Mouse (Mus musculus): ENCODE results near the gene Crebbp. TPM values are rescaled to one million over a fixed set of nuclear protein-coding genes. Genes with fewer than 3 reads are reported as not detected.
A peak's percentile ranks its signal among the peaks of the same experiment; 100 is the strongest.
"Not testable (repeated sequence)": the region's sequence is repeated elsewhere in the genome, so short reads cannot be mapped to it uniquely, and the experiment has no call there.

Crebbp gene
- total RNA-seq, 2 experiments from 2014 or later = 10.2 to 39.7 TPM

DNA sequence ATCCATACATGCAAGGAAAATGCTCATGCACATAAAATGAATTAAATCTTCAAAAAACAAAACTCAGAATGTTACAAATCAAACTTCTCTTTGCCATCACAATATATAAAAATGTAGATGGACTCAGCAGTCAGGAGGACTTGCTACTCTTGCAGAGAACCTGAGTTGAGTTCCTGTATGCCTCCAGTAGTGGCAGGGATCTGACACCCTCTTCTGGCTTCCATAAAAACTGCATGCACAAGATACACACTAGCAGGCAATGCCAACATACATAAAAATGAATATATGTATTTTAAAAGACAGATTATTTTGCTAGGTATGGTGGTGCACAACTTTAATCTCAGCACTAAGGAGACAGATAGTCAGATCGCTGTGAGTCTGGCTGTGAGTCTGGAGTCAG lies 45.3 kb downstream of the Crebbp start:
- ATAC-seq (replicated peaks; ENCODE audit: low FRiP score, low TSS enrichment, poor library complexity, severe bottlenecking) = peak; percentile 64; the same call in 1 of the 2 replicates

DNA sequence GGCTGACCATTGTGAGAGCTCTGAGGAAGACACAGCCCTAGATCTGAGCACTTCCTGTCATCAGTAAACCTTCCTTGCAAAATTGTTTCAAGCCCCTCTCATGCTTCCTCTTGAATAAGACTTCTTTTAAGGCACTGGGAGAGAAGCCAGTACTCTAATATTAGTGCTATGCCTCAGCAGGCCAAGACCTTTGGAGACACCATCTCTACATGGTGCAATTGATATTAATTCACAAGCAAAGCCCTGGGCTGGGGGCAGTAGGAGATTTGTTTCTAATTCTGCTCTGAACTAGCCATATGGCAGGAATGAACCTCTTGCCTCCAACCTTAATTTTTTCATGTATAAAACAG lies 52.9 kb downstream of the Crebbp start:
- no peak for ATAC-seq (replicated peaks; ENCODE audit: low FRiP score, low TSS enrichment, poor library complexity, severe bottlenecking)

DNA sequence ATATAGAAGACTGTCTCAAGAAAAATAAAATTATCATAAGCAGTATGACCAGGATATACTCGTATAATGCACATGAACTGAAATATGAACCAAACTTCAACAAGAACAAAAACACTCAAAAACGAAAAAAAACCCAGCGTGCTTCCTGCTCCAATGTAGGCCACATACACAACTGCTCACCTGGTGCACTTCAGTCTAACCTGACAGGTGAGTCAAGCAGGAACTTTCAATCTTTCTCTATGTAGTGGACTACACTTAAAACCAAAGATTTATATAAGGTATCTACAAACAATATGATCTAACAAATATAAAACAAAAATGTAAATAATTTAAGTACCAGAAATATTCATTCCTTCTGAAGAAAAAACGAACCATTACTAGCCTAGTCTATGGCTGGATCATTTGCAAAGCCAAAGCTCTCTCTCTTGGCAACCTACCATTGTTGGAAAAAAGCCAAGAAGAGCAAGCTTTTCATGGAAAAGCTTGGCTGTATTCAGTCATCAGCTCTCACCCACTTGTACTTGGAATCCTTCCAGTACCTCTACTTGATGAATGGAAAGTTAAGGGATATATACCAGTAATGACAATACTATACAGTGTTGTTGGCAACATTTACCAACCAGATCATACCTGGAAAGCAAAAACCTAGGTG lies 53.4 kb downstream of the Crebbp start:
- ATAC-seq (replicated peaks; ENCODE audit: low FRiP score, low TSS enrichment, poor library complexity, severe bottlenecking) = no peak

DNA sequence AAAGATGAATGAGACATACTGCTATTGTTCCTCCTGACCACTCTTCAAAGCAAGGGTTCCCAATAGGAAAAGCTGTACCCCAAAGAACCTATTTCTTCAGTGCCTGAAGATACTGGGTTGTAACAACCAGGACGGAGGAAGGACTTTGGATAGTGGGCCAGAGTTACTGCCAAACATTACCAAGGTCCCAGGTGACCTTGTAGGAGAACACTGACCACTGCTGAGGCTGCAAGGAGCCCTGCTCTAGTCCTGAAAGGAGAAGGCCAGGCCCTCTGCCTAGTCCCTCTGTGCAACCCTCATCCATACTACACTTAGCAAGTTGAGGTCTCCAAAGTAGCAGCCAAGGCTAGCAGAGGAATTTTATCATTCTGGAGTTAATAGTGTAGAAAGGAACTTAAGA lies 60.7 kb downstream of the Crebbp start:
- no peak for ATAC-seq (replicated peaks; ENCODE audit: low FRiP score, low TSS enrichment, poor library complexity, severe bottlenecking)

DNA sequence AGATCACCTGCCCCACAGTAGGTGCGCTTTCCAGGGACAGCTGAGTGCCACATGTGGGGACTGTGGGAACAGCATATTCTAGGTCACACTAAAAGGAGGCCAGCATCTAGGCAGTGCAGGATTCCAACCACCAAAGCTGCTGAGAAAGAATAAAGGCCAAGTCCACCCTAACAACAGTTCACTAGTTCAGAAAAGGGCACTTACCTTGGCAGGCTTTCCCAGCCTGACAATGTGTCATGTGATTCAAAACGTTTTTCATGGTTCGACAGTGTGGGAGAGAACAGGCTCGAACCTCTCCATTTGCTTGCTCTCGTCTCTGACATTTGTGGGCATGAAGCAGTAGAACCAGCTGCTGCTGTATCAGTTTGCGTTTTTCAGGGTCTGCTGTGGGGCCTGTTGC lies 75.3 kb downstream of the Crebbp start:
- ATAC-seq (replicated peaks; ENCODE audit: low FRiP score, low TSS enrichment, poor library complexity, severe bottlenecking) = no peak

DNA sequence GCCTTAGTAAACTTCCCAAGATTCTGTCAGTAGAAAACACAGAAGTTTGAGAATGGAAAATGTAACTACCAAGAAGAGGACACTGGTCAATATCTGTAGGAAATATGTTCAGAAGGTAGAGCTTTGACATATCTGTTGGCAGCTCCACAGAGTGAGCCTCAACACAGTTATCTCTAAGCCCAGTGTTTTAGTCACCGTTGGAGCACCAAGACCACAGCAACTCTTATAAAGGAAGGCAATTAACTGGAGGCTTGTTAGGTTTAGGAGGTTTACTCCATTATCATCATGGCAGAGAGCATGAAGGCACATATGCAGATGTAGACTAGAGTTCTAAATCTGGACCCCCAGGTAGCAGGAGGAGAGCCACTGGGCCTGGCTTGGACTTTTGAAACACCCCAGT lies 80.0 kb downstream of the Crebbp start:
- ATAC-seq (replicated peaks; ENCODE audit: low FRiP score, low TSS enrichment, poor library complexity, severe bottlenecking) = peak; percentile 71

DNA sequence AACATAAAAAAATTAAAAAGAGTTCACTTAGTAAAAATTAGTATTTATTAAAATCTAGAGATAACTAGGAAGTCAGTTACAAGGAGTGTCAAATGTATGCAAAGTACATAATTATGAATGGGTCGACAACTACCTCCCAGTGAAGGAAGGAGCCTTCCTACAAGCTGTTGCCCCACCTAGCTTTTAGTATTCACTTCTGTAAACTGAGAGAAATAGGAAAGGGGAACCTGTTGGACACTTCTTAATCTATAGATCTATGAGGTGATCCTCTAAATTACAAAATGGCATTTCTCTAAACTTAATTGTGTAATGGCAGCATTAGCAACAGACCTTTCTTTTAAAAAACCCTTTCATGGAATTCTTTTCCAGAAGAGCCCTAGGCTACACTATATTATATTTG lies 84.9 kb downstream of the Crebbp start:
- ATAC-seq (replicated peaks; ENCODE audit: low FRiP score, low TSS enrichment, poor library complexity, severe bottlenecking) = no peak

DNA sequence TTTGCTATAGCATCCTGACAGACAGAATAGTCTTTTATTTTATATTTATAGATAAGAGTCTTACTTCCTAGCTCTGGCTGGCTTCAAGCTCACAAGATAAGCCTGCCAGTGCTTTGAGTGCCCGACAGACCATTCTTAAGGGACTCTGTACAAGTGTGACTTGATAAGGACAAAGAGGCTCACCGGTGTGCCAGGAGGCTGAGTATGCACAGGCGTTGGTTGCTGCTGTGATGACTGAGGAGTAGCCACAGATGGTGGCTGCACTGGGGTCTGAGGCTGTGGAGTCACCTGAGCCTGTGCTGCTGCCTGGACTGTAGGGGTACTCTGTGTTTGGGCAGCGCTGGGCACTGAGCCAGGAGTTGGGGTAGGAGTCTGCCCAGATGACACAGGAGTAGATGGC lies 96.7 kb downstream of the Crebbp start:
- peak; percentile 100 for ATAC-seq (replicated peaks; ENCODE audit: low FRiP score, low TSS enrichment, poor library complexity, severe bottlenecking)

DNA sequence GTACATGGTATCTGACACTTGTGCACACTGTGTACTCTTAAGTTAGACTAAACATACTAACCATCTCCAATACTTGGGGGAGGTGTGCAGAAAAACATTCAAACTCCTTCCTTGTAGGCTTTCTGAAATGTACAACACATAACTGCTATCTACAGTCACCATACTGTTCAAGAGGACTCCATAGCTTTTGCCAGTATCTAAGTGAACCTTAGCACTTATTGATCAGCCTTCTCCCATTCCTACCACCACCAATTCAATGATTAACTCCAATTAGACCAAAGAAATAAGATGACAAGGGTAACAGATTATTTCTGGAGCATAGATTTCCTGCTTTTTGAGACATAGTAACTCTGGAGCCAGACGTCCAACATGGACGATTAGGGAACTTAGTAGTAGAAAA lies 113.4 kb downstream of the Crebbp start:
- no peak for ATAC-seq (replicated peaks; ENCODE audit: low FRiP score, low TSS enrichment, poor library complexity, severe bottlenecking)

DNA sequence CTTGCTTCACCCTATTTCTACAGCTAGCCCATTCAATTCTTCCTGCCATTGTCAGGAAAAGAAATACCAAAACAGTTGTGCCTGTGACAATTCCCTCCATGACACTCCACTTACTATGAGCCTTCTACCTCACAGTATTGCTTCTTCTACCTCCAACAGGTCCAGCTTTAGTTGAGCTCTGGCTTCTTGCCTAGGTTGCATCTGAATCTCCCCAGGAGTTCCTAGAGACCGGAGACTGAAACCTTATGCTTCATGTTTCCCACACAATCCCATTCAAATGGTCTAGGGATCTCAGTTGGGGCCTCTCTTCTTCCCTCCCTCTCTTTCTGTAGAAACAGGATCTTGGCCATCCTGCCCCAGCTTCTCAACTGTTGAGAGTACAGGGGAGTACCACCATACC lies 116.3 kb downstream of the Crebbp start:
- no peak for ATAC-seq (replicated peaks; ENCODE audit: low FRiP score, low TSS enrichment, poor library complexity, severe bottlenecking)

DNA sequence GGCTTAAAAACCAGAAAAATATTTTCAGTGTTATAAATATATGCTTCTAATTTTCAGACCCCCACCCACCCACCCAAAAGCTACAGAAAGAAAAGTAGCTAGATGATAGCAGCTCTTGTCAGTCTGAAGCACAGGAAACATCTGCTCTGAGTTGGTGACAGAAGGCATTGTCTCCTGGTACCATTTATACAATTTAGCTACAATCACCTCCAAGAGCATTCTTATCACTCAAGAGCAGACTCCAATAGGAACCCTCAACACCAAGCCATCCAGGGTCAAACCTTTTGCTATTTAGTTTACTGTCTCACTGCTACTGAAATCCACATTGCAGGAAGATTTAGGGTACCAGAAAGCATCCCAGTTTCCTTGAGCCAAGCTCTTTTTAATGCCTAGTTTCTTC lies 116.9 kb downstream of the Crebbp start:
- ATAC-seq (replicated peaks; ENCODE audit: low FRiP score, low TSS enrichment, poor library complexity, severe bottlenecking) = peak; percentile 91

DNA sequence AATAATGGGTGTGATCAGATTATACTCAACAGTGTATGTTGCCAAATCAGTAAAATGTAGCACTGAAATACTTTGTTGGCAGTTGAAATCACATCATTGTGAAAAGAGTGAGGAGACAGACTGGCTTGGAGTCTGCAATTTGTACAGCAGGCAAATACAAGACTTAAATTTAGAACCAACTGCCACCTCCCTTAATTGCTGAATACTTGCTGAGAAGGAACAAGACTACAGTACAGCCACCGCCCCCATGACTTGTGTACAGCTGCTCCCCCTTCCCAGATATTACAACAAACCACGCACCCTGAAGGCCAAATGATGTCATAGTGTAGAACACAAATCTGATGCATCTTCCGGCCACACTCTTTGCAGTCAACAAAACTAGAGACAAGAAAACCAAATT lies 117.7 kb downstream of the Crebbp start:
- no peak for ATAC-seq (replicated peaks; ENCODE audit: low FRiP score, low TSS enrichment, poor library complexity, severe bottlenecking)

DNA sequence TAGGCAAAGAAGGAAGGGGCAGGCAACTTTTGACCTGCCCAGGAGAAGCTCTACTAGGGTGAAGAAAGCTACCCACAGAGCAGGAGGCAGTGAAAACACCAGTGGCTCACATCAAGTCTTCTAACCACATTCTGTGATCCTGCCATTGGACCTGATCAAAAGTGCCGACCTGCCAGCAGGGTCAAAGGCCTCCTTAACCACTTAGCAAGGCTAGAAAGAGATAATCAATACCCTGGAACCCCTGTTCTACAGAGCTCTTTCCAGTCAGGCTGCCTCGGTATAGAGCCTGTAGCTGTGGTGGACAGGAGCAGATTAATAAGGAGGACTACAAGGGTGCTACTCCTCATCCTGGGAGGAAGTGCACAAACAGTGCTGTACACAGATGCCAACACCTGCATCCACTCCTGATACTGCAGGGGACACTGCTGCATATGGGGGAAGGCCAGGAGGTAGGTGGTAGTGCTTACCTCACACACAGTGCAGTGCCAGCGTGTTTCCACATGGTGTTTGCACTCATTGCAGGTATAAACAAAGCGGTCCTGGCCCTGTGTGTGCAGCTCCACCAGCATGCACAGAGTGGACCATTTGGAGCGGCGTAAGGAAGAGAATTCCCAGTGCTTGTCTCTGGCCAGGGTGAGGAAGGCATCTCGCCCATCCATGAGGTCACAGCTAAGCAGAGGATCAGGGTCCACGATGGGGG lies 126.4 kb downstream of the Crebbp start:
- no peak for ATAC-seq (replicated peaks; ENCODE audit: low FRiP score, low TSS enrichment, poor library complexity, severe bottlenecking)

DNA sequence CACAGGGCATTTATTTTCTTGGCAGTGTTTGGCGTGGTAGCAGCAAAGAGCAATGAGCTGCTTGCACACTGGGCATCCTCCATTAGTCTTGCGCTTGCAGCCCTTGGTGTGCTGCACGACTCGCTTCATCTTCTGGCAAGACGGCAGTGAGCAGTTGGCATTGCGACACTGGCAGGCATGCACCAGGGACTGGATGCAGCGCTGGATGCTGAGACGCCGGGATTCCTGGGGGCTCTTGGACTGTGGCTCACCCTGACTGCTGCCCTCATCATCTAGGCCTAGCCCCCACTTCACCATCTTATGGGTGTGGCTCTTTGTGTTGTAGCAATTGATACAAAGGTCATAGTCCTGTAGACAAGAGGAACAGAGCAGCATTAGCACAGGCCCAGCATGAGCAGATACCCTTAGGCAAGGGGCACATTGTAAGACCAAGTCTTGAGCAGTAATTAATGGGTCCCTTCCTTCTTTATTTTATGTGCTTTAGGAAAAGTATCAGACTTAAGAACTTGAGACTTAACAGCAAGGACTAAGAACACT lies 127.9 kb downstream of the Crebbp start:
- ATAC-seq (replicated peaks; ENCODE audit: low FRiP score, low TSS enrichment, poor library complexity, severe bottlenecking) = no peak

DNA sequence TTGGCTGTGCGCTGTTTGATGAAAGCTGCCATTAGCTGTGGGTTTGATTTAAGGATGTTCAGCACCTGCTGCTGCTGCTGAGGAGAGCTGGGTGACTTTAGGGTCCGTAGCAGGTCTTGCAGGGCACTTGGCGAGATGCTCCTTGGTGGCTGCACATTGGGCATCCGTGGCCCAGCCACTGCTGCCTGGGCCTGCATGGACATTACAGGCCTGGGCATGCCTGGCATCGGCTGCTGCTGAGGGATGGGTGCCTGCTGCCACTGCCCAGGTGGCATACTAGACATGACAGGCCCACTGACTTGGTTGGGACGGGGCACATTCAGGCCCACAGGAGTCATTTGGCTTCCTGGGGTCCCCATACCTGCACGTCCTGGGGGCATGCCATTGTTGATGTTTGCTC lies 128.7 kb downstream of the Crebbp start:
- ATAC-seq (replicated peaks; ENCODE audit: low FRiP score, low TSS enrichment, poor library complexity, severe bottlenecking) = no peak

DNA sequence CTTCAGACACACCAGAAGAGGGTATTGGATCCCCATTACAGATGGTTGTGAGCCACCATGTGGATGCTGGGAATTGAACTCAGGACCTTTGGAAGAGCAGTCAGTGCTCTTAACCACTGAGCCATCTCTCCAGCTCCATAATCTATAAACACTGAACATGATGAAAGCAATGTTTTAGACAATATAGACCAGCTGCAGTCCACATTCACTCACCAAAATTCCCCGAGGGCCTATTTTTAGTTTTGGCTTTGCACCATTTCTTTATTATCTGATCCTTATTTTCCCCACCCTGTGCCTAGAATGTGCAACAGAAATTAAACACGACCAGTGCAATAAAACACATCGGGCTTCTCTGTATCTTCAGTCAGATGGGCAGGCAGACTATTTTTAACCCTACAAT lies 133.4 kb downstream of the Crebbp start:
- ATAC-seq (replicated peaks; ENCODE audit: low FRiP score, low TSS enrichment, poor library complexity, severe bottlenecking) = not testable (repeated sequence)

DNA sequence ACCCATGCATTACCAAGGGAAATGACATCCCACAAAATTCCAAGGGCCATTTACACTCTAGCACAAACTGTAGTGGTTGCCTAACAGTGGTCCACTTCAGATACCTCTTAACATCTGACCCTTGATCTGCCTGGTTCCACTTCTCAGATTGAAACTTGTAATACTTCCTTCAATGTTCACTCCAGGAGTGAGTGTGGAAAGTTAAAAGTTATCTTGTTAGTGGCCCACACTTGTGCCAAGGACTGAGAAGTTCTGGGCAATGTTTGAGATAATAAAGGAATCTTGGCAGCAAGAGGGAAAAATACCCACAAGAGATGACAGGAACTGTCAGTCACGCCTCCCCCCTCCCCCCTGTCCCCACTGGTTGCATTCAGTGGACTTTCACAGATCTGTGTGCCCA lies 134.1 kb downstream of the Crebbp start:
- no peak for ATAC-seq (replicated peaks; ENCODE audit: low FRiP score, low TSS enrichment, poor library complexity, severe bottlenecking)

DNA sequence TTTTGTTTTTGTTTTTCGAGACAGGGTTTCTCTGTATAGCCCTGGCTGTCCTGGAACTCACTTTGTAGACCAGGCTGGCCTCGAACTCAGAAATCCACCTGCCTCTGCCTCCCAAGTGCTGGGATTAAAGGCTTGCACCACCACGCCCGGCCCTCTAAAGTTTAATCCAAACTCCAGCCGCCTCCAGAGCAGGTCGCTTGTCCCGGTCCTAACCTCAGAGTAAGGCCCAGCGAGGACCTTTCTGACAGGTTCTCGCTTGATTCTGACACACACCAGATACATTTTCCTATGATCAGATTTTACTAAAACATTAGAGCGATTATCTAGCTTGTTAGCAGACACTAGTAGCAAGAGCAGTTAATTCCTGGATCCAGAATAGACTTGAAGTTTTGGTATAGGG lies 135.5 kb downstream of the Crebbp start:
- ATAC-seq (replicated peaks; ENCODE audit: low FRiP score, low TSS enrichment, poor library complexity, severe bottlenecking) = not testable (repeated sequence)

DNA sequence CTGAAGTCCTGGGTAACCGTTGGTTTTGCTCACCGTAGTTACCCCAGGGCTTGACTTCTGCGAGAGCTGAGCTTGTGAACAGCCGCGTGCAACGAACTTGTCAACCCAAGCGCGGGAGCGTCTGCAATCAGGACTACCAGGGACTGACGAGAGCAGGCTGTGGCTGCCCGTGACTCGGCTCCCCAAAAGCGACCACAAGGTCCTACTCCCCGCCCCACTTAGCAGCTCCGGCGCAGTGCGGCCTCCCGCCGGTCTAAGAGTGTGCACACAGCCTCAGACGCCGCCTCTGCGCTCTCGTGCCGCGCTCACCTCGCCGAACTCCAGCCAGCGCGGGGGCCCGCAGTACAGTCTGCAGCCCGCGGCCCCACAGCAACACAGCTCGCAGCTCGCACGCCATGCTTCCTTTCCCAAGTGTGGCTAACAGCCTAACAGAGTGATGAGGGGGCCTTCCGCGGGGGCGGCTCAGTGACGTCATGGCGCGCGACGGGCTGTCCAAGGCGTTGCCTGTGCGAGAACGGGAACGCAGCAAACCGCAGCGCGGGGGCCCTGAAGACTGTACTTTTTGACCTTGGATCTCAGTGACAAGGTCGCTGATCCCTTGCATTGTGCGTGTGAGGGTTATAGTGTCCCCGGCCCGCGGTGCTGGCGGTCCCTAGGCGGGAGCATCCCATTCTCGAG lies 136.3 kb downstream of the Crebbp start, which contains the start of gene Trap1:
TSS of gene Trap1 (minus strand) at position 444 of the 678 bp plus-strand sequence.
- ATAC-seq (replicated peaks; ENCODE audit: low FRiP score, low TSS enrichment, poor library complexity, severe bottlenecking) = peak; percentile 81

DNA sequence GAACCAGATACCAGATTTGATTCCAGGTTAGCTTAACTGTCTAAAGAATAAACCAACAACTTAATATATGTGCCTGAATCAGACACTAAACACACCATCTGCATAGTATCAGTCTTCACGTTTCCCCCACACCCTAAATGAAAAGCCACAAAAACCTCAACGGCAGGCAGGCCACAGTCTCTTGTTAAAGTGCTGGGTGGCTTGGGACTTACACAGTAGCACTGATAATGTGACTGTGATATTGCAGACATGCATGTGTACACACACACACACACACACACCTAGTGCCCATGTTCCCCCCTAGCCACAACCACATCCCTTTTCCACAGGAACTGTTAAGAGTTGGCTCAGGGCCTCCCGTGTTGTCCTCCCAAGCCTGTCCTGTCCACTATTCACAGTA lies 139.0 kb downstream of the Crebbp start:
- peak; percentile 72 for ATAC-seq (replicated peaks; ENCODE audit: low FRiP score, low TSS enrichment, poor library complexity, severe bottlenecking)

DNA sequence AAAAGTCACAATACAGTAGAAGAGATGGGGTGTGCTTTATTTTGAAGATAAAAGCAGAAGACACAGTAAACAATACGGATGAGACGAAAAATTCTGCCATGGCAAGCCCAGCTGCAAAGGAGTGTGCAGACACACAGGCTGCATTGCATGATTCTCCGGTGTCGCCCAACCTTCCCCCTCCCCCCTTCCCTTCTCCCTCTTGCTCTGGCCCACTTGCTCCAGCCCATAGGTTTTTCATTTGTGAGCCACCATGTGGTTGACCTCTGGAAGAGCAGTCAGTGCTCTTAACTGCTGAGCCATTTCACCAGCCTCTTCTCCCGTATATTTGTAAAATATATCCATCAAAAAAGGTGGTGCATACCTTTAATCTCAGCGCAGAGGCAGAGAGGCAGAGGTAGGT lies 139.5 kb downstream of the Crebbp start:
- ATAC-seq (replicated peaks; ENCODE audit: low FRiP score, low TSS enrichment, poor library complexity, severe bottlenecking) = no peak

All from megakaryocyte-erythroid progenitor cell, adult 5-6 weeks (primary cell).